Mouse (Mus musculus) kidney, embryonic 14.5 days (tissue): ENCODE results near the gene Adcy6. TPM values are rescaled to one million over a fixed set of nuclear protein-coding genes. Genes with fewer than 3 reads are reported as not detected.
"Not testable (repeated sequence)": the region's sequence is repeated elsewhere in the genome, so short reads cannot be mapped to it uniquely, and the experiment has no call there.

Experiments
- ATAC-seq: fragments of 200-750 bp; cut with Nextera tagmentation; 2 replicates; pipeline ENCODE4 v1.8.0; 2017; ENCODE audit warnings: moderate number of reproducible peaks, mild to moderate bottlenecking, moderate TSS enrichment, moderate library complexity; ENCODE audit not compliant: low FRiP score, low TSS enrichment
- H3K27ac ChIP-seq: fragments of 300-500 bp; sonication (generic); 2 replicates; pipeline ENCODE4 v1.5.1; 2014; ENCODE audit warnings: low read depth, mild to moderate bottlenecking, low read length, moderate library complexity, mixed read lengths
- H3K27me3 ChIP-seq: fragments of 300-500 bp; sonication (generic); 2 replicates; pipeline ENCODE4 v1.6.1; 2014; ENCODE audit warnings: mild to moderate bottlenecking, low read length; ENCODE audit not compliant: control insufficient read depth, insufficient read depth
- H3K36me3 ChIP-seq: fragments of 300-500 bp; sonication (generic); 2 replicates; pipeline ENCODE4 v1.6.1; 2014; ENCODE audit warnings: low read length, mixed read lengths; ENCODE audit not compliant: control insufficient read depth, insufficient read depth
- H3K4me1 ChIP-seq: fragments of 300-500 bp; sonication (generic); 2 replicates; pipeline ENCODE4 v1.6.1; 2014; ENCODE audit warnings: low read length, mixed read lengths; ENCODE audit not compliant: control insufficient read depth, insufficient read depth
- H3K4me2 ChIP-seq: fragments of 300-500 bp; sonication (generic); replicated peaks from 2 replicates; pipeline ENCODE4 v1.6.1; 2014; ENCODE audit warnings: low read depth, mild to moderate bottlenecking, low read length
- H3K4me3 ChIP-seq: fragments of 300-500 bp; sonication (generic); 2 replicates; pipeline ENCODE4 v1.5.1; 2014; ENCODE audit warnings: mild to moderate bottlenecking, low read length
- H3K9ac ChIP-seq: fragments of 300-500 bp; sonication (generic); 2 replicates; pipeline ENCODE4 v1.6.1; 2014; ENCODE audit warnings: low read depth, mild to moderate bottlenecking, low read length, moderate library complexity
- H3K9me3 ChIP-seq: fragments of 300-500 bp; sonication (generic); 2 replicates; pipeline ENCODE4 v1.6.1; 2016; ENCODE audit warnings: low read length; ENCODE audit not compliant: control insufficient read depth
- WGBS: fragments of 180-500 bp; shearing (Covaris S2); extraction: QIAGEN DNeasy Blood & Tissue Kit; methylation state at CpG from one replicate; pipeline ENCODE4 v1.1.7; 2014; 5-methylcytosine and 5-hydroxymethylcytosine counted together
- polyA plus RNA-seq: library from polyadenylated mRNA; unstranded; fragments of >200 nt; fragmentation: Nextera tagmentation; extraction: Ambion mirVana; gene quantifications from 2 replicates; pipeline ENCODE4 v1.2.1, GENCODE M21; 2014

Adcy6 gene
- polyA plus RNA-seq, 1 experiment from 2014 or later = 26.2 TPM

DNA sequence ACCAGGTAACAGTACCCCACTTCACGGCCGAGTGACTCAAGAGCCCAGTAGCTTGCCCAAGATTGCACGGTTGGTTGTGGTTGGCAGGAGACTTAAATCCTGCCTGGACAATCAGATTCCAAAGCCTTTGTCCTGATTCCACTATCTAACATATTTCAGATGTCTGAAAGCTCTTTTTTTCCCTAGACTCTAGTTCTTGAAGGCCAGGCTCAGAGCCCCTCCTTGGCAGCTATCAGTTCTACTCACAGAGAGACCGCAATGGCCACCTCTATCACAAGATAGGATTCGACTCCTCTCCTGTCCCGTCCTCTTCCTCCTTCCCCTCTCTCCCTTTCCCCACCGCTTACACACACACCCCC, 8.1 kb downstream of the Adcy6 start:
- no peaks in the 10 kb centered on the region for H3K27me3 ChIP-seq
- ATAC-seq = no peak; the same call in 1 of the 2 replicates
- WGBS = 47% methylated on average over 7 of the region's 7 CpGs
- no peaks in the 10 kb centered on the region for H3K9me3 ChIP-seq
- H3K27ac ChIP-seq = no peak overlapping the region
- H3K4me3 ChIP-seq = peak overlapping the region; percentile 35; the same call in 1 of the 2 replicates
- peak overlapping the region; percentile 56 for H3K4me2 ChIP-seq
- H3K36me3 ChIP-seq = peaks cover 59% of the 10 kb centered on the region
- H3K9ac ChIP-seq = peak overlapping the region; percentile 55; the same call in 1 of the 2 replicates
- peaks cover 39% of the 10 kb centered on the region for H3K4me1 ChIP-seq

DNA sequence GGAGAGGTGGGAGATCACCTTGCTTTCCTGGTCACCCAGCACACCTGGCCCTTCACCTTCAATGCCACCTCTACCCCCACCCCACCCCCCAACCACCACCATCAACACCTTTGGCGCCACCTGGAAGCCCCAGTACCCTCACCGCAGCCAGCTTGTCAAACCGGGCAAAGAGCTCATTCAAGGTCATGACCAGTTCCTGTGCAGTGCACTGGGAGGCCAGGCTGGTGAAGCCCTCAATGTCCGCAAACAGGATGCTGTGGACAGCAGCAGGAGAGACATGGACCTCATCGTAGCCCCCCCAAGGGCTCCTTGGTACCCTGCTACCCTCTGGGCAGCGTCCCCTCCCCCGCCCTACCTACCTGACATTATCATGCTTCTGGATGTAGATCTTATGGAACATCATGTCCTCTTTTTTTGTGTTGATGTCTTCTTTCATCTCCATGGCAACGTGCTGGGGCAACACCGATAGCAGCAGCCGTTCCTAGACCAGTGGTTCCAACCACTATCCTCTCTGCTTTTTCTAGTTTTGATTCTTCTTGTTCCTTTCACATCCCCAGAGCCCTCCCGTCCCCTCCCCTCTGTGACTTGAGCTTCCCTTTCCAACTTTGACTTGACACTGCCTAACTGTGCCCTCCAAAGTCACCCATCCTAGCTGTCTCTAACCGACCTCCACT, 9.7 kb downstream of the Adcy6 start:
- Histone ChIP-seq H3K36me3 (peaks cover 76% of the 10 kb centered on the region), H3K27ac (no peak overlapping the region), H3K9ac (no peak overlapping the region), H3K9me3 (no peaks in the 10 kb centered on the region), H3K4me2 (no peak overlapping the region), H3K27me3 (no peaks in the 10 kb centered on the region), H3K4me1 (peaks cover 31% of the 10 kb centered on the region), H3K4me3 (no peak overlapping the region)
- WGBS = 90% methylated on average over 12 of the region's 12 CpGs
- no peak for ATAC-seq

DNA sequence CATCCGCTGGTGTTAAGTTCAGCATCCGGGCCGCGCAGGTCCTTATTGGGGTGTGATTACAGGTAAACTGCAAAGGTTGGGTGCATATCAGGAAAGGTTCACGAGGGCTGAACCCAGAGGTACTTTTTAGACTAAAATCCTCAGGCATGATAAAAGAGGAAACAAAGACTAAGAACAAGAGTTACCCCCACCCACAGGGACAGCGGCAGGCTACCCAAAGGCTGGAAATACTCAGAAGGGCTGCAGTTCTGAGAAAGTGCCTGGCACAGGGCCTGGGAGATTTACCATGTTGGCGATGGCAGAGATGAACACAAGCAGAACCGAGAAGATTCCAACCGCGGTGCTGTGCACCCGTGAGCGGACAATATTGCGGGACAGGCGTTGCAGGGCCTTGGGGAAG, 13.3 kb downstream of the Adcy6 start:
- 96% methylated on average over 14 of the region's 14 CpGs for WGBS
- H3K4me3 ChIP-seq = no peak overlapping the region
- no peak overlapping the region for H3K9ac ChIP-seq
- H3K4me2 ChIP-seq = no peak overlapping the region
- H3K36me3 ChIP-seq = peaks cover 93% of the 10 kb centered on the region
- no peaks in the 10 kb centered on the region for H3K27me3 ChIP-seq
- peaks cover 7% of the 10 kb centered on the region; the same call in 1 of the 2 replicates for H3K4me1 ChIP-seq
- no peaks in the 10 kb centered on the region for H3K9me3 ChIP-seq
- no peak overlapping the region for H3K27ac ChIP-seq
- ATAC-seq = no peak

DNA sequence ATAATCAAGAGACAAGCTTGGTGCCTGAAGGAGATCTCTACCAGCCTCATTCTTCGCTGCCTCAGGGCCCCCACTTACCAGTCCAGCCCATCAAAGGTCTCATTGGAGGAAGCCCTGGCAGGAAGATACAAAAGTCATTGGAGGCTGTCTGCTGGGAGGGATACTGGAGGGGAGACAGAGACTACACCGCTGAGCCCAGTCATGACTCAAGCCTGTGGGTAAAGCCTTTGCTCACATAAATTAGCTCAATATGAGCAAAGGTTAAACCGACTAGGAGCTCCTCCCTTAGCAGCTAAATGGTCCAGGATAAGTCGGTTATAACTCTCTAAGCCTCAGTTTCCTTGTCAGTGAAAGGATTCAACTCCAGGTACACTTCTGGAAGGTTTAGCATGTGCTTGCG, 14.8 kb downstream of the Adcy6 start:
- Histone ChIP-seq H3K9me3 (no peaks in the 10 kb centered on the region), H3K36me3 (peaks cover 95% of the 10 kb centered on the region), H3K9ac (no peak overlapping the region), H3K4me1 (no peaks in the 10 kb centered on the region), H3K4me2 (no peak overlapping the region), H3K27ac (no peak overlapping the region), H3K4me3 (no peak overlapping the region), H3K27me3 (no peaks in the 10 kb centered on the region)
- 90% methylated on average over 5 of the region's 5 CpGs for WGBS
- no peak for ATAC-seq

- no peak overlapping the region for H3K4me3 ChIP-seq
- no peak for ATAC-seq
- H3K9me3 ChIP-seq = no peaks in the 10 kb centered on the region
- no peaks in the 10 kb centered on the region for H3K27me3 ChIP-seq
- H3K4me1 ChIP-seq = no peaks in the 10 kb centered on the region
- H3K4me2 ChIP-seq = no peak overlapping the region
- peaks cover 93% of the 10 kb centered on the region for H3K36me3 ChIP-seq
- no peak overlapping the region for H3K27ac ChIP-seq
- H3K9ac ChIP-seq = no peak overlapping the region
- WGBS = 83% methylated on average over 19 of the region's 19 CpGs
Measured at GRCm38 (mm10) chr15:98594193-98594592, 15.7 kb downstream of the Adcy6 start.

GRCm38 (mm10) chr15:98591396-98591795, 18.5 kb downstream of the Adcy6 start:
- H3K4me1 ChIP-seq = no peaks in the 10 kb centered on the region
- 60% methylated on average over 4 of the region's 4 CpGs for WGBS
- ATAC-seq = no peak

GRCm38 (mm10) chr15:98589640-98590336, 20.1 kb downstream of the Adcy6 start:
- ATAC-seq = no peak
- Histone ChIP-seq H3K4me3 (no peak overlapping the region), H3K4me1 (peaks cover 4% of the 10 kb centered on the region; the same call in 1 of the 2 replicates), H3K9ac (no peak overlapping the region), H3K9me3 (no peaks in the 10 kb centered on the region), H3K36me3 (peaks cover 56% of the 10 kb centered on the region), H3K4me2 (no peak overlapping the region), H3K27ac (no peak overlapping the region), H3K27me3 (no peaks in the 10 kb centered on the region)
- WGBS = 71% methylated on average over 7 of the region's 7 CpGs

More at GRCm38 (mm10) chr15:98591396-98591795, 18.5 kb downstream of the Adcy6 start:
- Histone ChIP-seq H3K27me3 (no peaks in the 10 kb centered on the region), H3K27ac (no peak overlapping the region), H3K4me2 (no peak overlapping the region), H3K9ac (no peak overlapping the region), H3K36me3 (peaks cover 72% of the 10 kb centered on the region), H3K9me3 (no peaks in the 10 kb centered on the region), H3K4me3 (no peak overlapping the region)

DNA sequence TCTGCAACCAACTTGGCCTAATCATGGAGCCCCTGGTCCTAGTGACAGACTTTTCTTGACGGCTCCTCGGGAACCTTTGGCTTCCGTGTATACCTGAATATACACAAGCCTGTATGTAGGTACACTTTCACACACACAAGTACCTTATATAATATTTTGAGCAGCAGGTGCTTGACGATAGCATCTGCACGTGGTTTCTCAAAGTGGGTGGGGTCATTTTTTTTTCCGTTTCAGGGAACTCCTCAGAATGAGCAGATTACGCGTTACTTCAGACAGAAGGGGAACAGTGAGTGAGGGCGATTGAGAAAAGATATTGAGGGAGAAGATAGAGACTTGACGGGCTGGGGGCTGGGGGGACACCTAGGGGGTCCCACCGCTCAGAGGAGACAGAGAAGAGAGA, 22.1 kb downstream of the Adcy6 start:
- H3K4me1 ChIP-seq = peaks cover 4% of the 10 kb centered on the region; the same call in 1 of the 2 replicates
- H3K27ac ChIP-seq = no peak overlapping the region
- H3K4me3 ChIP-seq = no peak overlapping the region
- no peak overlapping the region for H3K9ac ChIP-seq
- no peak overlapping the region for H3K4me2 ChIP-seq
- H3K36me3 ChIP-seq = peaks cover 35% of the 10 kb centered on the region
- H3K27me3 ChIP-seq = no peaks in the 10 kb centered on the region
- ATAC-seq = no peak
- H3K9me3 ChIP-seq = no peaks in the 10 kb centered on the region
- WGBS = 90% methylated on average over 11 of the region's 11 CpGs

DNA sequence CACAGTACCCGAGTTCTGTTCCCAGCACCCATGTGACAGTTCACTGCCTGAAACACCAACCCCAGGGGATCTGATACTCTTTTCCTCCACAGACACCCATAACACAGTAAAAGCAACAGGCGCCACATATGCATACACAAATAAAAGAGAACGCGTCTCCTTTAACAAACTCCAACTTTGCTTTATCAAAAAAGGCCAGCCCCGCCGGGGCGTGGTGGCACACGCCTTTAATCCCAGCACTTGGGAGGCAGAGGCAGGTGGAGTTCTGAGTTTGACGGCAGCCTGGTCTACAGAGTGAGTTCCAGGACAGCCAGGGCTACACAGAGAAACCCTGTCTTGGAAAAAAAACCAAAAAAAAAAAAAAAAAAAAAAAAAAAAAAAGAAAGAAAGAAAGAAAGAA, 23.7 kb downstream of the Adcy6 start:
- WGBS = 82% methylated on average over 9 of the region's 9 CpGs
- H3K27ac ChIP-seq, H3K4me3 ChIP-seq, ATAC-seq, H3K9ac ChIP-seq, H3K4me2 ChIP-seq, H3K4me1 ChIP-seq, H3K27me3 ChIP-seq, H3K9me3 ChIP-seq: not testable (repeated sequence)
- H3K36me3 ChIP-seq = peaks cover 19% of the 10 kb centered on the region
